Mouse (Mus musculus): ENCODE measurements around the gene Uba1. TPM values are rescaled to one million over a fixed set of nuclear protein-coding genes. Genes with fewer than 3 reads are reported as not detected.

The Uba1 gene
- 418 and 425 TPM in 2 replicates for polyA plus RNA-seq (2015; fragmentation: Nextera tagmentation; extraction: Ambion mirVana)

GRCm38 (mm10) chrX:20658026-20658652, at the start of gene Uba1:
TSS of gene Uba1 (plus strand) at chrX:20658326.
- Histone ChIP-seq H3K27ac (no peak within 1 kb of the TSS; the same call in 1 of the 2 replicates), H3K9me3 (no peaks in the 10 kb centered on the region), H3K27me3 (no peaks in the 10 kb centered on the region), H3K4me2 (replicated peaks) (peak within 1 kb of the TSS; percentile 72), H3K4me3 (replicated peaks) (peak within 1 kb of the TSS; percentile 46), H3K9ac (replicated peaks) (peak within 1 kb of the TSS; percentile 55), H3K36me3 (no peaks in the 10 kb centered on the region), H3K4me1 (replicated peaks) (peaks cover 5% of the 10 kb centered on the region; the same call in 1 of the 2 replicates)
- WGBS = 25% methylated on average over 27 of the region's 27 CpGs
- peak; percentile 81 for ATAC-seq

GRCm38 (mm10) chrX:20608500-20608899, 49.6 kb upstream of the Uba1 start:
- no peak overlapping the region for H3K4me3 ChIP-seq (replicated peaks)
- no peak overlapping the region for H3K4me2 ChIP-seq (replicated peaks)
- ATAC-seq = no peak
- WGBS = 89% methylated on average over 4 of the region's 4 CpGs
- H3K36me3 ChIP-seq = no peaks in the 10 kb centered on the region
- H3K4me1 ChIP-seq (replicated peaks) = no peaks in the 10 kb centered on the region
- H3K27ac ChIP-seq = no peak overlapping the region
- no peaks in the 10 kb centered on the region for H3K9me3 ChIP-seq
- H3K27me3 ChIP-seq = no peaks in the 10 kb centered on the region
- no peak overlapping the region for H3K9ac ChIP-seq (replicated peaks)

GRCm38 (mm10) chrX:20616861-20617175, 41.3 kb upstream of the Uba1 start:
- H3K4me2 ChIP-seq (replicated peaks) = peak overlapping the region; percentile 59
- H3K4me1 ChIP-seq (replicated peaks) = peaks cover 23% of the 10 kb centered on the region
- no peaks in the 10 kb centered on the region for H3K9me3 ChIP-seq
- H3K27me3 ChIP-seq = no peaks in the 10 kb centered on the region
- WGBS = 24% methylated on average over 17 of the region's 17 CpGs
- no peak for ATAC-seq
- peak overlapping the region; percentile 61 for H3K9ac ChIP-seq (replicated peaks)
- H3K27ac ChIP-seq = peak overlapping the region; percentile 90
- H3K4me3 ChIP-seq (replicated peaks) = peak overlapping the region; percentile 56
- peaks cover 11% of the 10 kb centered on the region for H3K36me3 ChIP-seq

- H3K9ac ChIP-seq (replicated peaks) = peak within 1 kb of the TSS; percentile 76
- H3K36me3 ChIP-seq = peaks cover 11% of the 10 kb centered on the region
- ATAC-seq = peak; percentile 98
- H3K9me3 ChIP-seq = no peaks in the 10 kb centered on the region
- 30% methylated on average over 49 of the region's 49 CpGs for WGBS
- H3K4me3 ChIP-seq (replicated peaks) = peak within 1 kb of the TSS; percentile 56
- H3K4me1 ChIP-seq (replicated peaks) = peaks cover 23% of the 10 kb centered on the region
- no peaks in the 10 kb centered on the region for H3K27me3 ChIP-seq
- H3K4me2 ChIP-seq (replicated peaks) = peak within 1 kb of the TSS; percentile 70
- H3K27ac ChIP-seq = peak within 1 kb of the TSS; percentile 90
Measured at GRCm38 (mm10) chrX:20617176-20617902, 40.8 kb upstream of the Uba1 start, which contains the start of the genes Rbm10 and Ndufb11. TSS of gene Rbm10 (plus strand) at chrX:20617503. TSS of gene Ndufb11 (minus strand) at chrX:20617619.

GRCm38 (mm10) chrX:20617903-20618399, 40.2 kb upstream of the Uba1 start:
- 22% methylated on average over 31 of the region's 31 CpGs for WGBS

GRCm38 (mm10) chrX:20638141-20638540, 20.0 kb upstream of the Uba1 start:
- Histone ChIP-seq H3K4me1 (replicated peaks) (no peaks in the 10 kb centered on the region), H3K9me3 (no peaks in the 10 kb centered on the region; the same call in 1 of the 2 replicates)
- 93% methylated on average over 2 of the region's 2 CpGs for WGBS

More at GRCm38 (mm10) chrX:20617903-20618399, 40.2 kb upstream of the Uba1 start:
- peaks cover 23% of the 10 kb centered on the region for H3K4me1 ChIP-seq (replicated peaks)
- H3K4me2 ChIP-seq (replicated peaks) = peak overlapping the region; percentile 70
- peak overlapping the region; percentile 90 for H3K27ac ChIP-seq
- peak overlapping the region; percentile 76 for H3K9ac ChIP-seq (replicated peaks)
- H3K27me3 ChIP-seq = no peaks in the 10 kb centered on the region
- ATAC-seq = peak; percentile 78
- H3K9me3 ChIP-seq = no peaks in the 10 kb centered on the region
- peak overlapping the region; percentile 56 for H3K4me3 ChIP-seq (replicated peaks)
- peaks cover 11% of the 10 kb centered on the region for H3K36me3 ChIP-seq

GRCm38 (mm10) chrX:20644780-20645179, 13.3 kb upstream of the Uba1 start:
- Histone ChIP-seq H3K4me2 (replicated peaks) (no peak overlapping the region), H3K4me3 (replicated peaks) (no peak overlapping the region), H3K4me1 (replicated peaks) (no peaks in the 10 kb centered on the region), H3K36me3 (peaks cover 87% of the 10 kb centered on the region), H3K9me3 (no peaks in the 10 kb centered on the region; the same call in 1 of the 2 replicates), H3K27ac (no peak overlapping the region), H3K27me3 (no peaks in the 10 kb centered on the region), H3K9ac (replicated peaks) (no peak overlapping the region)
- 90% methylated on average over 5 of the region's 5 CpGs for WGBS
- ATAC-seq = no peak

More at GRCm38 (mm10) chrX:20638141-20638540, 20.0 kb upstream of the Uba1 start:
- no peaks in the 10 kb centered on the region for H3K27me3 ChIP-seq
- H3K9ac ChIP-seq (replicated peaks) = no peak overlapping the region
- no peak overlapping the region for H3K27ac ChIP-seq
- no peak overlapping the region for H3K4me3 ChIP-seq (replicated peaks)
- H3K4me2 ChIP-seq (replicated peaks) = no peak overlapping the region
- peaks cover 74% of the 10 kb centered on the region for H3K36me3 ChIP-seq
- no peak for ATAC-seq

GRCm38 (mm10) chrX:20657593-20657992, 533 bp upstream of the Uba1 start:
- H3K4me2 ChIP-seq (replicated peaks) = peak overlapping the region; percentile 72
- peaks cover 5% of the 10 kb centered on the region; the same call in 1 of the 2 replicates for H3K4me1 ChIP-seq (replicated peaks)
- H3K9ac ChIP-seq (replicated peaks) = no peak overlapping the region
- 36% methylated on average over 5 of the region's 5 CpGs for WGBS
- no peaks in the 10 kb centered on the region for H3K27me3 ChIP-seq
- peak; percentile 0; the same call in 1 of the 2 replicates for ATAC-seq
- H3K27ac ChIP-seq = no peak overlapping the region
- peak overlapping the region; percentile 46 for H3K4me3 ChIP-seq (replicated peaks)
- H3K9me3 ChIP-seq = no peaks in the 10 kb centered on the region
- H3K36me3 ChIP-seq = no peaks in the 10 kb centered on the region

- no peaks in the 10 kb centered on the region for H3K36me3 ChIP-seq
- H3K4me1 ChIP-seq (replicated peaks) = peaks cover 5% of the 10 kb centered on the region; the same call in 1 of the 2 replicates
- WGBS = 17% methylated on average over 24 of the region's 24 CpGs
- H3K9me3 ChIP-seq = no peaks in the 10 kb centered on the region
- H3K9ac ChIP-seq (replicated peaks) = peak overlapping the region; percentile 25; the same call in 1 of the 2 replicates
- no peak overlapping the region for H3K27ac ChIP-seq
- peak overlapping the region; percentile 72 for H3K4me2 ChIP-seq (replicated peaks)
- H3K4me3 ChIP-seq (replicated peaks) = peak overlapping the region; percentile 46
- no peaks in the 10 kb centered on the region for H3K27me3 ChIP-seq
- ATAC-seq = no peak
Measured at GRCm38 (mm10) chrX:20658891-20659406, 823 bp downstream of the Uba1 start.

GRCm38 (mm10) chrX:20662317-20662715, 4.2 kb downstream of the Uba1 start:
- Histone ChIP-seq H3K27ac (peak overlapping the region; percentile 89), H3K4me1 (replicated peaks) (peaks cover 35% of the 10 kb centered on the region), H3K4me2 (replicated peaks) (peak overlapping the region; percentile 31), H3K9me3 (no peaks in the 10 kb centered on the region), H3K9ac (replicated peaks) (no peak overlapping the region), H3K36me3 (0 out of 2 replicates have a peak, but pooled peaks cover 3% of the 10 kb centered on the region), H3K4me3 (replicated peaks) (peak overlapping the region; percentile 66; the same call in 1 of the 2 replicates), H3K27me3 (no peaks in the 10 kb centered on the region)
- WGBS = 31% methylated on average over 5 of the region's 5 CpGs
- peak; percentile 78 for ATAC-seq

GRCm38 (mm10) chrX:20662716-20663443, 4.8 kb downstream of the Uba1 start:
- peak; percentile 89 for ATAC-seq
- 17% methylated on average over 28 of the region's 28 CpGs for WGBS
- peak overlapping the region; percentile 82 for H3K9ac ChIP-seq (replicated peaks)
- H3K4me1 ChIP-seq (replicated peaks) = peaks cover 35% of the 10 kb centered on the region
- H3K4me3 ChIP-seq (replicated peaks) = peak overlapping the region; percentile 66
- H3K4me2 ChIP-seq (replicated peaks) = peak overlapping the region; percentile 62
- no peaks in the 10 kb centered on the region for H3K27me3 ChIP-seq
- H3K27ac ChIP-seq = peak overlapping the region; percentile 90
- no peaks in the 10 kb centered on the region for H3K9me3 ChIP-seq
- peaks cover 9% of the 10 kb centered on the region; the same call in 1 of the 2 replicates for H3K36me3 ChIP-seq

Measured in midbrain, embryonic 13.5 days (tissue).